Mouse (Mus musculus): Measurements from ENCODE around the gene Zfp266. TPM values are rescaled to one million over a fixed set of nuclear protein-coding genes. Genes with fewer than 3 reads are reported as not detected.

Gene Zfp266
- polyA plus RNA-seq, 1 experiment from 2014 or later: 27.8 TPM

- Histone ChIP-seq H3K4me1 (peaks cover 27% of the 10 kb centered on the region), H3K9ac (peak overlapping the region; percentile 55), H3K4me3 (peak overlapping the region; percentile 46), H3K4me2 (peak overlapping the region; percentile 71), H3K27me3 (replicated peaks) (no peaks in the 10 kb centered on the region), H3K36me3 (peaks cover 29% of the 10 kb centered on the region), H3K27ac (no peak overlapping the region), H3K9me3 (replicated peaks) (no peaks in the 10 kb centered on the region)
- WGBS (ENCODE audit: insufficient replicate concordance): 29% methylated on average over 4 of the region's 4 CpGs
- no peak for ATAC-seq
Observed at GRCm38 (mm10) chr9:20519949-20520348, 1.3 kb downstream of the Zfp266 start.

- H3K9me3 ChIP-seq (replicated peaks): no peaks in the 10 kb centered on the region
- H3K4me2 ChIP-seq: no peak overlapping the region
- no peak overlapping the region for H3K9ac ChIP-seq
- H3K27me3 ChIP-seq (replicated peaks): no peaks in the 10 kb centered on the region
- WGBS (ENCODE audit: insufficient replicate concordance): 75% methylated on average over 4 of the region's 4 CpGs
- H3K4me3 ChIP-seq: no peak overlapping the region
- peaks cover 40% of the 10 kb centered on the region for H3K36me3 ChIP-seq
- no peak for ATAC-seq
- H3K27ac ChIP-seq: no peak overlapping the region
- H3K4me1 ChIP-seq: peaks cover 40% of the 10 kb centered on the region
Observed at GRCm38 (mm10) chr9:20518708-20519107, 2.5 kb downstream of the Zfp266 start.

DNA sequence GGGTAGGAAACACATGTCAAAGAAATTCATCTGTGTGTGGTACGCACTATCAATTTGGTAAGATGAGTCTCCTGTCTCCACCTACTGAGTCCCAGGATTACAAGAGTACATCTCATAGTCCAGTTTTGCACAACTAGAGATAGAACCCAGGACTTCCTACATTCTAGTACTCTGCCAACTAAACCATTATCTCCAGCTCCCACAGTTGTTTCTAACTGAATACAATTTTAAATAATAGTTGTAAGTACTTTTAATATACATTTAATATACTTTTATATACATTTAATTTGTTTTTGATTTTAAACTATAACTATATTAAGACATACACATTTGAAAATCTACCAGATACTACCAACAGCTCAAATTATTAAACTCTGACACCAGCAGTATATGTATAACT is 3.5 kb downstream of the Zfp266 start:
- WGBS (ENCODE audit: insufficient replicate concordance): 84% methylated on average over 1 of the region's 1 CpGs
- Histone ChIP-seq H3K27ac (no peak overlapping the region), H3K27me3 (replicated peaks) (no peaks in the 10 kb centered on the region), H3K4me2 (no peak overlapping the region), H3K9me3 (replicated peaks) (no peaks in the 10 kb centered on the region), H3K4me3 (no peak overlapping the region), H3K4me1 (peaks cover 50% of the 10 kb centered on the region), H3K36me3 (peaks cover 49% of the 10 kb centered on the region), H3K9ac (no peak overlapping the region)
- ATAC-seq: no peak

DNA sequence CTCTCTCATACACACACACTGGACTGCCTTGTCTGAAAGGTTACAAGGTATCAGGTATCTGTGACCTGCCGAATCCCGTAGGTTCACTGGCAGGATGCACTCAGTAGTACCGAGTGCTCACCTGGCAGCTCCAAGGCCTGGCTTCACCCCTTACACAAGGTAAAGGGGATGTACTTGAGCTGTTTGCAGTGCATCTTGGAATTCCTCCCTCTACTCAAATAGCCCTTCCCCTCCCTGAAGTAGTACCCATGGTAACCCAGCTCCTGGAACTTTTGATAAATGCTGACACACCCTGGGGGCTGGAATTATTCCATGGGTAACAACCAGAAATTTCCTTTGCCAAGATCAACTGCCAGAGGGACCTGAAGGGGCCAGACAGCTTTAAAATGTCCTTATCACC is 7.2 kb downstream of the Zfp266 start:
- no peaks in the 10 kb centered on the region for H3K27me3 ChIP-seq (replicated peaks)
- H3K9ac ChIP-seq: no peak overlapping the region
- peaks cover 67% of the 10 kb centered on the region for H3K36me3 ChIP-seq
- H3K4me1 ChIP-seq: peaks cover 66% of the 10 kb centered on the region
- no peak overlapping the region for H3K27ac ChIP-seq
- H3K9me3 ChIP-seq (replicated peaks): no peaks in the 10 kb centered on the region
- H3K4me3 ChIP-seq: no peak overlapping the region
- peak overlapping the region; percentile 12; the same call in 1 of the 2 replicates for H3K4me2 ChIP-seq
- WGBS (ENCODE audit: insufficient replicate concordance): 76% methylated on average over 3 of the region's 3 CpGs
- ATAC-seq: no peak

DNA sequence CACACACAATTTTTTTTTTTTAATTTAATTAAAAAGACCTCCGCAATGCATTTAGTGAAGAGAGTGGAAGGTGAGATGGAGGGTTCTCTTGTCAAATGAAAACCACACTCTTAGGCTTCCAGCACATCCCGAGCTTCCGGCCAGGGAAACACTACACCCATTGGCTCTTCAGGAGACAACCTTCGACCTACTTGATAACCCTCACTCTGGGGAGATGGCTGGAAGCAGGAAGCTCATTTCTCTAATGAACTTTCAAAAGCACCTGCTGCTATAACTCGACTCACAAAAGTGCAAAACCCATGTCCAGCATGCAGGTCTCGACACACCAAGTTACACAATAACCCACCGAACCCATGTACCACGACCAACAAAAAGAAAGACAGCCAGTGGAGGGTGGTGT is 8.5 kb downstream of the Zfp266 start:
- peaks cover 66% of the 10 kb centered on the region for H3K36me3 ChIP-seq
- WGBS (ENCODE audit: insufficient replicate concordance): 73% methylated on average over 8 of the region's 8 CpGs
- ATAC-seq: no peak

GRCm38 (mm10) chr9:20511645-20512044 is 9.6 kb downstream of the Zfp266 start:
- H3K36me3 ChIP-seq: peaks cover 70% of the 10 kb centered on the region
- 0 out of 2 replicates have a peak overlapping the region, but pooled peaks have one; percentile 13 for H3K4me2 ChIP-seq
- no peak overlapping the region for H3K9ac ChIP-seq
- no peaks in the 10 kb centered on the region for H3K27me3 ChIP-seq (replicated peaks)
- no peak overlapping the region for H3K4me3 ChIP-seq
- H3K27ac ChIP-seq: no peak overlapping the region
- peak; percentile 58 for ATAC-seq
- peaks cover 63% of the 10 kb centered on the region for H3K4me1 ChIP-seq
- 52% methylated on average over 4 of the region's 4 CpGs for WGBS (ENCODE audit: insufficient replicate concordance)
- H3K9me3 ChIP-seq (replicated peaks): no peaks in the 10 kb centered on the region

More for the DNA sequence above, 8.5 kb downstream of the Zfp266 start:
- H3K4me1 ChIP-seq: peaks cover 63% of the 10 kb centered on the region
- no peak overlapping the region for H3K27ac ChIP-seq
- no peak overlapping the region for H3K4me2 ChIP-seq
- no peak overlapping the region for H3K9ac ChIP-seq
- H3K9me3 ChIP-seq (replicated peaks): no peaks in the 10 kb centered on the region
- H3K27me3 ChIP-seq (replicated peaks): no peaks in the 10 kb centered on the region
- no peak overlapping the region for H3K4me3 ChIP-seq

DNA sequence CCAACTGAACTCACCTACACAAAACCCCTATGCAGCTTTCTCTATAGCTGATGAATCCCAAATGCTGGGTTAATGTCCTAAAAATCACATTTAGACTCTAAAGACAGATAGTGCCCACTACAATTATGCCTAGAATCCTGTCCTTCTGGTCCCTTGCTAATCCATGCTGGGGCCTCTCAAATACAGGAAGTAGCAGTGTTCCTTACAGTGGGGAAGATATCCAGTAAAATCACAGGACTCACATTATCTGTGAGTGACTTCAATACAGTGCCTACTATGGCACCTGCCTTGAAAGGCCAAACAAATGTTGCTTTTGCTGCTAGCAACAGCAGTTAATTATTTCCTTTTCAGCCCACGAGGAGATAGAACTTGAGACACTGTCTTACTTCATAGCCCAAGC is 10.9 kb downstream of the Zfp266 start:
- peaks cover 70% of the 10 kb centered on the region for H3K36me3 ChIP-seq
- H3K4me1 ChIP-seq: peaks cover 63% of the 10 kb centered on the region
- no peaks in the 10 kb centered on the region for H3K27me3 ChIP-seq (replicated peaks)
- no peaks in the 10 kb centered on the region for H3K9me3 ChIP-seq (replicated peaks)
- no peak overlapping the region for H3K4me3 ChIP-seq
- 64% methylated on average over 1 of the region's 1 CpGs for WGBS (ENCODE audit: insufficient replicate concordance)
- no peak overlapping the region for H3K4me2 ChIP-seq
- ATAC-seq: no peak
- no peak overlapping the region for H3K9ac ChIP-seq
- no peak overlapping the region for H3K27ac ChIP-seq

DNA sequence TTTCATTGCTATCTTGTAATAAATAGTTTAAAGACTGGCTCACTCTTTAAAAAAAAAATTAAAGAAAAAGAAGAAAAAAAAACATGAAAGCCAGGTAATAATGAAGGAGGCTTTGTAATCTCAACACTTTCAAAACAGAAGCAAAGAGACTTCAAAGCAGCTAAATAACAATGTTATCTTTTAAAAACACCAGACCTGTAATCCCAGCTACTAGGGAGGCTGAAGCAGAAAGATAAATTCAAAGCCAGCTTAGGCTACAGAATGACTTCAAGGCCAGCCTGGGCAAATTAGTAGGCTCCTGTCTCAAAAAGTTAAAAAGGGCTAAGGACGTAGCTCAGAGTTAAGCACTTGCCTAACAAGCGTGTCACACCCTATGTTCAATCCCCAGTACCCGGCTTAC is 11.5 kb downstream of the Zfp266 start:
- WGBS (ENCODE audit: insufficient replicate concordance): 36% methylated on average over 3 of the region's 3 CpGs
- Histone ChIP-seq H3K4me1 (peaks cover 59% of the 10 kb centered on the region), H3K27ac (no peak overlapping the region), H3K36me3 (peaks cover 70% of the 10 kb centered on the region), H3K9me3 (replicated peaks) (no peaks in the 10 kb centered on the region), H3K27me3 (replicated peaks) (no peaks in the 10 kb centered on the region), H3K4me3 (no peak overlapping the region), H3K9ac (no peak overlapping the region), H3K4me2 (no peak overlapping the region)
- peak; percentile 54; the same call in 1 of the 2 replicates for ATAC-seq

- Histone ChIP-seq H3K4me2 (no peak overlapping the region), H3K4me1 (peaks cover 10% of the 10 kb centered on the region), H3K9ac (no peak overlapping the region), H3K27me3 (replicated peaks) (no peaks in the 10 kb centered on the region), H3K4me3 (no peak overlapping the region), H3K9me3 (replicated peaks) (no peaks in the 10 kb centered on the region), H3K27ac (no peak overlapping the region), H3K36me3 (peaks cover 83% of the 10 kb centered on the region)
- ATAC-seq: no peak
- WGBS (ENCODE audit: insufficient replicate concordance): 86% methylated on average over 5 of the region's 5 CpGs
Observed at GRCm38 (mm10) chr9:20504801-20505200, 16.4 kb downstream of the Zfp266 start.

- no peak for ATAC-seq
- 8% methylated on average over 9 of the region's 9 CpGs for WGBS (ENCODE audit: insufficient replicate concordance)
- peaks cover 36% of the 10 kb centered on the region for H3K4me1 ChIP-seq
- H3K27me3 ChIP-seq (replicated peaks): no peaks in the 10 kb centered on the region
- H3K4me3 ChIP-seq: peak overlapping the region; percentile 72
- peaks cover 46% of the 10 kb centered on the region for H3K36me3 ChIP-seq
- H3K9ac ChIP-seq: peak overlapping the region; percentile 84
- peak overlapping the region; percentile 98 for H3K27ac ChIP-seq
- H3K9me3 ChIP-seq (replicated peaks): no peaks in the 10 kb centered on the region
- H3K4me2 ChIP-seq: peak overlapping the region; percentile 75
Observed at GRCm38 (mm10) chr9:20493281-20493680, 27.9 kb downstream of the Zfp266 start.

- Histone ChIP-seq H3K9ac (peak within 1 kb of the TSS; percentile 84), H3K36me3 (peaks cover 42% of the 10 kb centered on the region), H3K27me3 (replicated peaks) (no peaks in the 10 kb centered on the region), H3K4me3 (peak within 1 kb of the TSS; percentile 72), H3K9me3 (replicated peaks) (no peaks in the 10 kb centered on the region), H3K27ac (peak within 1 kb of the TSS; percentile 98), H3K4me2 (peak within 1 kb of the TSS; percentile 75), H3K4me1 (peaks cover 36% of the 10 kb centered on the region)
- peak; percentile 98 for ATAC-seq
- under 1% methylated on average over 40 of the region's 40 CpGs for WGBS (ENCODE audit: insufficient replicate concordance)
Observed at GRCm38 (mm10) chr9:20492527-20493233, 28.5 kb downstream of the Zfp266 start, which contains the start of gene Zfp426. TSS of gene Zfp426 (minus strand) at chr9:20492746.

DNA sequence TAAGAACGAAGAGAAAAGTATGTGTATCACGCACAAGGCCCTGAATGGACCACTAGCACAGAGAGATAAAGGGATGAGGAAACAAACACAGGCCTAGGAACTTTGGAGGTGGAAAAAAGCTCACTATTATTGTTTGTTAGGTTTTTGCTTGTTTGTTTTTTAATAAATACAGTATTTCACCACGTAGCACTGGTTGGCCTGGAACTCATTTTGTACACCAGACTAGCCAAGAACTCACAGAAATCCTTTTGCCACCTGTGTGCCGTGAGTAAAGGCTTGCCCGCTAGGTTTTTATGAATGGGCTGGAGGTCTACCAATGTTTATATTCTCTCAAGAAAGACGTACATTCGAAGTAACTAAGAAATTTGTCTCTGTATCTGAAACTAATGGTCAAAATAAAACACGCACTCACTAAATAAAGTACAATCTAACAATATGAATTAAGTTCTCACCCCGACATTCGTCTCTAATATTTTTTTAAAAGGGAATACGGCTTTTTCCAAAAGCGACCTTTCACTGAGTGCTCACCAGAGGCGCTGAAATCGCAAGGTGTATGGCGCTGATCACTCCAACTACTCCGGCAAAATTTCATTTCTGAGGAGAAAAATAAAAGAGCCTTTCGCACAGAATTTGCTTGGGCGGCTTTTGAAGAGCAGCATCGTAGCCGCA is 29.2 kb downstream of the Zfp266 start:
- peak overlapping the region; percentile 98 for H3K27ac ChIP-seq
- H3K9me3 ChIP-seq (replicated peaks): no peaks in the 10 kb centered on the region
- WGBS (ENCODE audit: insufficient replicate concordance): 6% methylated on average over 20 of the region's 20 CpGs
- peak overlapping the region; percentile 75 for H3K4me2 ChIP-seq
- peak overlapping the region; percentile 72 for H3K4me3 ChIP-seq
- peaks cover 36% of the 10 kb centered on the region for H3K4me1 ChIP-seq
- H3K36me3 ChIP-seq: peaks cover 37% of the 10 kb centered on the region
- no peak for ATAC-seq
- H3K27me3 ChIP-seq (replicated peaks): no peaks in the 10 kb centered on the region
- peak overlapping the region; percentile 84 for H3K9ac ChIP-seq
